Mouse (Mus musculus) liver, adult (tissue): ENCODE results near the gene Scaf4.

ENCODE experiments used
- GATA4 ChIP-seq: IDR thresholded peaks from 2 replicates; pipeline ENCODE4 v1.6.1; 2014; ENCODE audit warnings: mild to moderate bottlenecking, low read length; ENCODE audit not compliant: insufficient replicate concordance

The Scaf4 gene

GRCm38 (mm10) chr16:90301706-90302105 lies 17.4 kb upstream of the Scaf4 start:
- TF ChIP-seq GATA4: no peak

GRCm38 (mm10) chr16:90300896-90301295 lies 16.6 kb upstream of the Scaf4 start:
- TF ChIP-seq GATA4: no peak

- no peak for TF ChIP-seq GATA4
Measured at GRCm38 (mm10) chr16:90299591-90299990, 15.3 kb upstream of the Scaf4 start.

- no peak for TF ChIP-seq GATA4
Measured at GRCm38 (mm10) chr16:90298426-90299300, 14.4 kb upstream of the Scaf4 start.

DNA sequence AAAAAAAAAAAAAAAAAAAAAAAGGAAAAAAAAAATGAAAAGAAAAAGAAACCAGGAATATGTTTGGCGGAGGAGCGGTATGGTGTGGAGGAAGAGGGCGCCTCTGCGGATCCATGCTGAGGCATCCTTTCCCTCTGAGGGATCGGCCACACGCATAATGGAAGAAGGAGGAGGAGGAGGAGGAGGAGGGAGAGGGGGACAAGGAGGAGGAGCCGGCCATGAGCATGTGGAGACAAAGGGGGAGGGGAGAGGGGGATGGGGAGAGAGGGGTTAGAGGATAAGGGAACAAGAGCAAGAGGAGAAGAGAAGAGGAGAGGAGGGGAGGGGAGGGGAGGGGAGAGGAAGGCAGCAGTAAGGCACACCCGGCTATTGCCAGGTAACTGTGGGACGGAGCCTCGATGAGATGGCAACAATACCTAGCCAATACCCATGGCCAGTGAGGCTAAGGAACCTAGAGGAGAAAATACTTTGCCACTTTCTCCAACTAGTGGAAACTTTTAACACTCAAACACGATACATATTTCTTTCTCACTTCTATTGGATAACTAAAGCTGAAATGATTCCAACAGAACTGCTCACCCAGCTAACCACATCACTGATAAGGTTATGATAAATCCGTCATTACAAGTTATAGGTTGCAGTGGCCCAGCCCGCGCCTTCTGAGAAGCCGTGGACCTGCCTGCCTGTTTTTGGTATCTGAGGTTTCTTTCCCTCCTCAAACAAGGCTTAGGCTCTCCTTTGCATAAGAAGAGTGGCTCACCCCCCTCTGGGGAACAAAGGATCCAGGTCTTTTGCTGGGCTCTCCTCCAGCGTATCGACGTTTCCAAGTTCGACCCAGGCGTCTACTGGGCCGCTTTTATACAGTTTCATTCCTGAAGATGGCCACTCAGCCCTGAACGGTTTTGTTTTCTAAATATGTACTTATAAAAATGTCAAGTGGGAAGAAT lies 13.4 kb upstream of the Scaf4 start:
- no peak for TF ChIP-seq GATA4

DNA sequence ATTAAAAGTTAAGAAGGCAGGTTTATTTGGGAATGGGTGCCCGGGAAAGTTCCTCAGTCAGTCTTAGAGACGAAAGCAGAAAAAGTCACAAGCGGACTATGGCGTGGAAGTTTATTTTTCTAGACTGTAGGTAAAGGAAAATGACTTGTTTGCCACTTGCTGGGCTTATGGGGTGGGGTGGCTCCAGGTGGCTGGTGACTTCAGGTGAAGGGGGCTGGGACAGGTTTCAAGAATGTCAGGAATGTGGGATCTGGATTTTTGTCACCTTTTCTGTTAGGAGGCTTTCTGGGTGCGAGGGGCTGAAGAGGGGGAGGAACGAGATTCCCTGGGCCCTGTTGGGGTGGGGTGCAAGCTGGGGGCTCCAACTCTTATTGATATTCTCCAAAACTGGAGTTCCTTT lies 7.4 kb upstream of the Scaf4 start:
- TF ChIP-seq GATA4: no peak

DNA sequence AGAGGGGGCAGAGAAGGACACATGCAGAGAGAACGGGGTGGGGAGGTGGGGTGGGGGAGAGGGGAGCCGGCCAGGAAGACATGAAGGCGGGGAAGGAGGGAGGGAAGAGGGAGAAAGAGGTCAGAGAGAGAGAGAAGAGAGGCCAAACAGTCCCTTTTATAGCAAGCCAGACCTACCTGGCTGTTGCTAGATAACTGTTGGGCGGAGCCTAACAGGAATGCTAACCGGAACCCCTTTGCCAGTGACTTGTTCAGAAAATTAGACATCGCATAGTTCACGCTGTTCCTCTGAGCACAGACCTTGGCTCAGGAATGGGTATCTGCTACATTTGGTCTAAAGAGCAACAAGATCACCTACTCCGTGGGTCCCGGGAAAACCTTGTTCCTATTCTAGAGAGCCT lies 6.7 kb upstream of the Scaf4 start:
- no peak for TF ChIP-seq GATA4

DNA sequence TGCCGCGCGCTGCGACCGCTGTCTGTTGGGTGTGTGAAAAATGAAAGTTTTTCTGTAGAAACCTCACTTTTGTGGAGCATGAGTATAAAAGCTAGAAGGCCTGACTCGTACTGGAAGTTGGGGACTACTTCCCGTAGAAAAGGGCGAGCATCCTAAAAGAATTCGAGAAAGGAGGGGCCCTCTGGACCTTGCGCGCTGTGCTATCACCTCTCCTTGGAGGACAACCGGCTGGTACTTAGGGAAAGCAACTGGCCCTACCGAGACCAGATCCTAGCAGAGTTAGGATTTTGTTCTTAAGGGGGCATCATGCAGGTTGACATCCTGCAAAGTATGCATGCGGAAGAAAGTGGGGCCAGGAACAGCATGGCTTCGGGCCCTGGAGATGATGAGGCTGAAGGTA lies 613 bp upstream of the Scaf4 start:
- TF ChIP-seq GATA4: no peak

- no peak; the same call in 1 of the 2 replicates for TF ChIP-seq GATA4
Measured at GRCm38 (mm10) chr16:90283266-90283904, 918 bp downstream of the Scaf4 start.

- no peak for TF ChIP-seq GATA4
Measured at GRCm38 (mm10) chr16:90282620-90283265, 1.6 kb downstream of the Scaf4 start.

DNA sequence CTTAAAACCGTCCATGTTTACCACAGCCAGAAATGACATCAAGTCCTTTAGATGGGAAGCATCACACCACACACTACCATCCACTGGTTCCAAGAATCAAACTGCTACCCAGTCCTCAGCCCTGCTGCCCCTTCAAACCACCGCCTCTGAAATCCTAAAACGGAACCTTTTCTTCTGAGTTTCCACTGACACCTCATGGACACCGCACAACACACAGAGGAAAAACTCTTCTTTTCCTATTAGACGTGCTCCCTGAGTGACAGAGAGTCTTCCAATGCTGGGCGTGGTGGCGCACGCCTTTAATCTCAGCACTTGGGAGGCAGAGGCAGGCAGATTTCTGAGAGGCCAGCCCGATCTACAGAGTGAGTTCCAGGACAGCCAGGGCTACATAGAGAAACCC lies 2.9 kb downstream of the Scaf4 start:
- no peak for TF ChIP-seq GATA4

GRCm38 (mm10) chr16:90280989-90281388 lies 3.3 kb downstream of the Scaf4 start:
- no peak for TF ChIP-seq GATA4

DNA sequence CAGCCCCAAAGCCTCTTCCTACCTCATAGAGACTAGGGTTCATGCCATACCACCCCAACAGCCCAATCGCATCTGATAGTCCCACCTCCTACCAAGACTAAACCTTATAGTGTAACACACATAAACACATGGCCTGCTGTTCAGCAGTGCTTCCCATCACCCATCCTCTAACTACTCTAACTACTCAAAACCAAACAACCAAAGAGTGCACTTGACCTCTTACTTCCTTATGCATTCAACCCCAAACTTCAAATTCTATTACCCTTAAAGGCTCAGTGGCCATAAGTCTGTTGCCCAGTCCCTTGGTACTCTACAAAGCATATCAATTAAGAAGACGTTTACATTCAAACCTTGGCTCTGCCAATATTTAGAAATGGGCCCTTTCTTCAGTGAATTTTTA lies 3.8 kb downstream of the Scaf4 start:
- no peak for TF ChIP-seq GATA4

DNA sequence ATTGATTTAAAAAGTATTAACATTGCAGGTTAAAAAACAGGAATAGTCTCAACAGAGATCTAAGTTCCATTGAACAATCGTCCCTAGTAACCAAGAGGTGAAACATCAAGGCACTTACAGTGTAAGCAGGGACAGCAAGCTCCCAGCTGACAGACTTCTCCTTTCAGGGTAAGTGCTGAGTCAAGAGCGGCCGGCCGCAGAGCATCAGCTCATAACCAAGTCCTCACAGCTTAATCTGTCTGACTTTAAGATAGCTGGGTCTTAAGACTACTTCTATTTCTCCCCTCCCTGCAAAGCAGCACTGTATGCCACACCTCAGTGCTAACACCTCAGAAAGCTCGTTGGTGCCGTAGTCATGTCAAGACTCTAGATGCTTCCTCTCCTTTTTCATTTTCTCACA lies 5.2 kb downstream of the Scaf4 start:
- no peak for TF ChIP-seq GATA4

DNA sequence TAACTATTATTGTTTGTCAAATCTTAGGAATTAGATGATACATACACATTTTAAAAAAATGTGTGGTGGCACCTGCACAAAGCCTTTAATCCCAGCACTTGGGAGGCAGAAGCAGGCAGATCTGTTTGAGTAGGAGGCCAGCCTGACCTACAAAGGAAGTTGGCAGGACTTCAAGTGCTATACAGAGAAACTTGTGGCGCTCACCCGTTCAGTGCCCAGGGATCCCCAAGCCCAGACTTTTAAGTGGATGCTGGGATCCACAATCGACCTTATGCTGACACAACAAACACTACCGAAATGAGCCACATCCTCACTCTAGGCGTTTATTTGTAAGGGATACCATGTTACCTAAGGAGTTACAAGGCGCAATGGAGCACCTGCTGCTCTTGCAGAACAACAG lies 8.8 kb downstream of the Scaf4 start:
- no peak for TF ChIP-seq GATA4
